Mouse (Mus musculus) c-Kit-positive CD71-positive TER-119-positive erythroid progenitor cells, embryonic 14.5 days (primary cell): ENCODE measurements around the gene 2900026A02Rik.

Source experiments
- DNase-seq: peaks from one replicate; pipeline ENCODE4 v3.0.0-alpha.2; 2013; ENCODE audit warnings: low spot score

Gene 2900026A02Rik

GRCm38 (mm10) chr5:113221147-113221865 is at the start of gene 2900026A02Rik:
2900026A02Rik (minus strand) TSS chr5:113221236.
- peak; percentile 11 for DNase-seq

GRCm38 (mm10) chr5:113270043-113270442 is 49.0 kb upstream of the 2900026A02Rik start:
- DNase-seq = no peak

DNA sequence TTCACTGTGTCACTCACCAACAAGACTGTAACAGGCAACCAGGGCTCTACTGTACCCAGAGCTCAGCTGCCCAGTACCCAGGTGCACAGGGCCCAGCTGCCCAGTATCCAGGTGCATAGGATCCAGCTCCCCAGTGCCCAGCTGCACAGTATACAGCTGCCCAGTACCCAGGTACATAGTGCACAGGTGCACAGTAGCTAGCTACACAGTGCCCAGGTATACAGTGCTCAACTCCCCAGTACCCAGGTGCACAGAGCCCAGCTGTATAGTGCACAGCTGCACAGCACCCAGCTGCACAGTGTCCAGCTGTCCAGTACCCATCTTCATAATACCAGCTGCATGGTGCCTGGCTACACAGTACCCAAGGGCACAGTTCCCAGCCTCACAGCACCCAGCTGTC is 47.2 kb upstream of the 2900026A02Rik start:
- DNase-seq = no peak

DNA sequence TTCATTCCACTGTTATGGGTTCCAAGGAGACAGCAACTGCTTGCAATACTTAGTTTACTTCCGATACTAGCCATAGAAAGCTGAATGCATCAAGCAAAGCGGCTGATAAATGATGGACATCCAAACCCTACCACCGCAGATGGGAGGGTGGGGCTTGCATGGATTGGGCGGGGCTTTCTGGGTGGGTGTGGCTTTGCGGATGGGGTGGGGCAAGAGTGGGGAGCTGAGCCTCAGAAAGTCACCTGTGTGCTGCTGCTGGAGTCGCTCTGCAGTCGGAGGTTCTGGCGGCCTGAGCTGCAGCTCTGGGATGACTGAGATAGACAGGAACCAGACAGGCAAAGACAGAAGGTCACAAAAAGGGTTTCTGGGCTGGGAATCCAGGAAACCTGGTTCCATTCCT is 44.6 kb upstream of the 2900026A02Rik start:
- no peak for DNase-seq

GRCm38 (mm10) chr5:113250806-113251205 is 29.8 kb upstream of the 2900026A02Rik start:
- no peak for DNase-seq

- no peak for DNase-seq
Measured at GRCm38 (mm10) chr5:113249263-113249930, 28.4 kb upstream of the 2900026A02Rik start.

- DNase-seq = no peak
Measured at GRCm38 (mm10) chr5:113230196-113230595, 9.2 kb upstream of the 2900026A02Rik start.

- DNase-seq = peak; percentile 28
Measured at GRCm38 (mm10) chr5:113226632-113227102, 5.6 kb upstream of the 2900026A02Rik start, which contains the start of gene Tmem211. Tmem211 (plus strand) TSS chr5:113226909.

GRCm38 (mm10) chr5:113225686-113226435 is 4.8 kb upstream of the 2900026A02Rik start:
- no peak for DNase-seq

DNA sequence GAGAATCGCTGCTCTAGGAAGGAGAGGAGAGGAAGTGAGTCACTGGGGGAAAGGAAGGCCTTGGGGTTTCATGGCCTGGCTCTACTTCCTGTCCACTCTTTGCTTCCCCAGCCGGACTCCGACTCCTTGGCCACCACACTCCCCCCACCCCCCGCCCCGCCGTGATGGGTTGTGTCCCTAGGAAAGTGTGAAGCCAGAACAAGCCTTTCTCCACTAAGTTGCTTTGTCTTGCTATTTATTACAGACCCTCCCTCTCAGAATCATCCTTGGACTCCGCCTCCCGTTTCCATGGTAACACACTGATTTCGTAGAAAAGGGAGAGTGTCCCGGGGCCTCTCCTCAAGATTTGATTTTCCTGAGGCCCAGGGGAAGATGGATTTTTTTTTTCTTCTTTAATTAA is 4.2 kb upstream of the 2900026A02Rik start:
- no peak for DNase-seq

- no peak for DNase-seq
Measured at GRCm38 (mm10) chr5:113223888-113224287, 2.9 kb upstream of the 2900026A02Rik start.

GRCm38 (mm10) chr5:113220383-113221146 is 471 bp downstream of the 2900026A02Rik start:
- DNase-seq = no peak

DNA sequence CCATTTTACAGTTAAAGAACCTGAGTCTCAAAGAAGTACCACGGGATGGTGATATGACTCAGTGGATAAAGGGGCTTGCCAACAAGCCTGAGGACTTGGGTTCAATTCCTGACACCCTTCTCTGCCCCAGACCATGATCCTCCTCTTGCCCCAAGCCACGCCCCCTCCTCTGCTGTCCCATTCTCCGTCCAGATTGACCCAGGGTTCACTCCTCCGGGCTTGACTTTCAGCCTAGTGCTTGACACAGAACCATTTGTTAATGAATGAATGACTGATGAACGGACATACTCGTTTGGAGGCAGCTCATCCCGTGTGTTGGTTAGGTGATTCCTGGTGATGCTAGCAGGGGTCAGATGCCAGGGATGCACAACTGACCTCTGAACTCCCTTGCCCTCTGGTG is 1.2 kb downstream of the 2900026A02Rik start:
- DNase-seq = no peak

GRCm38 (mm10) chr5:113219450-113219849 is 1.6 kb downstream of the 2900026A02Rik start:
- DNase-seq = no peak

- DNase-seq = no peak
Measured at GRCm38 (mm10) chr5:113218617-113219235, 2.3 kb downstream of the 2900026A02Rik start.

DNA sequence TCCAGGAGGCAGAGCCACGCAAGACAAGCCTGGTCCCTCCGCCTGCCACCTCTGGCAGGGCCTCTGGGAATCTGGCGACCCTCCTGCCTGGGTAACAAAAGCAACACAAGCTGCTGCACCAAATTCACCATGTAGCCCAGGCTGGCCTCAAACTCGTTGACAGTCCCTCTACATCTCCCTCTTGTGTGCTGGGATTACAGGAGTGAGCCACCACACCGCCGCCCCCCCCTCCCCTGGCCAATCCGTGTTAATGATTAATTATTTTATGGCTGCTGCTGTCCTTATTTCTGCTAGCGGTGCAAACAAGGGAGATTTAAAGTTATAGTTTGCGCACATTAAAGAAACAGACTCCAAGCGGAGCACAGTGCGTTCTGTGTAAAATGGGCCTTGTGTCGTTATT is 4.0 kb downstream of the 2900026A02Rik start:
- no peak for DNase-seq

DNA sequence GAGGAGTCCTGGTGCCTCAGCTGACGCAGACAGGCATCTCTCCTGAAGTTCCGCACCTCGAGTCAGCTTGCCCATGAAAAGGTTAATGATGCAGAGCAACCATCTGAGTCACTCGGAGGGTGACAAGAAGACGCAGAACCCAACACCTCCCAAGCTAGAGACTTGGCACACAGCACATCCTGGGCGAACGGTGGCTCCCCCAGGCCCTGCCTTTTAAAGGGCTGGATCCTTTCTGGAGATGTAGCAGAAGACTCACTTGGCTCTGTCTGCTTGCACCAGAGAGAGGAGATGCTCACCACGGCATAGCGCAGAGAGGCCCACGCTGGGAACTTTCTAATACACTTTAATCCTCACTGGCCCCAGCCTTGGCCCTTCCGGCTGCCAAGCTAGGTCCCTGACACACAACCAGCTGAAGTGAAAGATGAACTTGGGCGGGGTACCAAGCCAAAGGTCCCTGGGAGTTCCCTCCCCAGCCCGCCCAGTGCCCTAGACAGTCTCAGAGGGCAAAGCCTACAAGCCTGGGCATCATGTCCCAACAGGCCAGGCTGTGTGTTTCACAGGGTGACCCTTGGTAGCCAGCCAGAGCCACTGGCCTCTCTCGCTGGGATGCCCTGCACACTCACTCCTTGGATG is 4.6 kb downstream of the 2900026A02Rik start:
- DNase-seq = no peak

- no peak for DNase-seq
Measured at GRCm38 (mm10) chr5:113215610-113216011, 5.4 kb downstream of the 2900026A02Rik start.

DNA sequence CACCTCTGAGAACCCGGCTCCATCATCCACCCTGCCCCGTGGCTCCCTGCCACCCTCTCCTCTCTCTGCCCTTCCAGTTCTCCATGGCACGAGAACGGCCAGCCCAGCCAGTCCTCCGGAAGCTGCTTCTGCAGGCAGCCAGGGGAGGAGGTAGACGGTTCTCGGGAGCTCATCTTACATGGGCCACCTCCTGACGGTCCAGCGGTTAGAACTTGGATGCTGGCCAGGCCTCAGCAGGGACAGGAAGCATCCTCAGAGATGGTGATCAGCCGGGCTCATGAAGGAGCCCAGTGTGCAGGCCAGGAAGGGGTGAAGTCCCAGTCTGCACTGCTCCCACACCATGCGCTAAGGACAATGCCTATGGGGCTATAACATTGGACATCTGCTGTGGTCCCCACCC is 6.6 kb downstream of the 2900026A02Rik start:
- no peak for DNase-seq

DNA sequence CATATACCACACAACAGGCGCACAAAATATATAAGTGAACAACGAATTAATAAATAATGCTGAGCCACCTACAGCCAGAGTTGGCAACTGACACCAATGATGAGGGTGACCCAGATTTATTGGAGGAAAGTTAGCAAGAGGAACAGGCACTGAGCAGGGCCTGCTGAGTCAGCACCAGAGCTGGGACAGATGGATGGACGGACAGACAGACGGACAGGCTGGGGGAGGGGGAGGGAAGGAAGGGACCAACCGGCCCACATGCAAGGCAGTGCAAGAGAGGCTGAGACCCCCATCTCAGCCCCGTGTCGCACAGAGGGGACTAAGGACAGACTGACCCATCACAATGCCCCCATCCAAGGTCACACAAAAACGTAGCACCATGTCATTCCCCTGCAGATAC is 7.0 kb downstream of the 2900026A02Rik start:
- no peak for DNase-seq
